Comparison of ENCODE assay signal across 40 mouse cellular contexts in genomic region chr17:74008680-74009079, GRCm38 (mm10). TPM values are rescaled to one million over a fixed set of nuclear protein-coding genes. Genes with fewer than 3 reads are reported as not detected.
"Had no signal": no experiment of that assay in that cellular context is flagged by ENCODE, and none has a peak within 500 bp of the region (broad histone marks: within the 10 kb centered on the region; RNA-seq: fewer than 3 reads in every experiment).

No protein-coding gene starts in this region.

- H3K4me2 ChIP-seq: limb, embryonic 12.5 days; limb, embryonic 13.5 days; limb, embryonic 15.5 days; liver, embryonic 11.5 days; liver, embryonic 12.5 days; liver, embryonic 13.5 days; liver, embryonic 15.5 days; lung, embryonic 14.5 days; lung, embryonic 15.5 days; midbrain, embryonic 11.5 days; midbrain, embryonic 12.5 days; midbrain, embryonic 13.5 days; midbrain, embryonic 15.5 days; neural tube, embryonic 12.5 days had no signal

- H3K27ac ChIP-seq: limb, embryonic 12.5 days; limb, embryonic 15.5 days; liver, embryonic 12.5 days; liver, embryonic 13.5 days; liver, embryonic 14.5 days; liver, embryonic 15.5 days; lung, embryonic 15.5 days; macrophage; midbrain, embryonic 10.5 days; midbrain, embryonic 12.5 days; midbrain, embryonic 13.5 days; midbrain, embryonic 15.5 days; neural tube, embryonic 12.5 days had no signal

- H3K4me1 ChIP-seq: limb, embryonic 12.5 days; limb, embryonic 13.5 days; limb, embryonic 15.5 days; liver, embryonic 12.5 days; liver, embryonic 13.5 days; liver, embryonic 15.5 days; lung, embryonic 15.5 days; megakaryocyte, embryonic 14.5 days; midbrain, embryonic 10.5 days; midbrain, embryonic 12.5 days; midbrain, embryonic 13.5 days; midbrain, embryonic 15.5 days; neural tube, embryonic 12.5 days had no signal

- H3K36me3 ChIP-seq: limb, embryonic 10.5 days; limb, embryonic 12.5 days; limb, embryonic 13.5 days; limb, embryonic 15.5 days; liver, embryonic 12.5 days; liver, embryonic 13.5 days; liver, embryonic 15.5 days; lung, embryonic 15.5 days; midbrain, embryonic 10.5 days; midbrain, embryonic 12.5 days; midbrain, embryonic 13.5 days; midbrain, embryonic 15.5 days; neural tube, embryonic 12.5 days had no signal

- H3K9ac ChIP-seq: limb, embryonic 12.5 days; limb, embryonic 13.5 days; limb, embryonic 15.5 days; liver, embryonic 12.5 days; liver, embryonic 13.5 days; liver, embryonic 14.5 days; liver, embryonic 15.5 days; liver, postnatal 0 days; lung, embryonic 14.5 days; lung, embryonic 15.5 days; midbrain, embryonic 12.5 days; midbrain, embryonic 13.5 days; midbrain, embryonic 15.5 days; neural tube, embryonic 12.5 days had no signal

- H3K9me3 ChIP-seq: limb, embryonic 10.5 days; limb, embryonic 12.5 days; limb, embryonic 13.5 days; limb, embryonic 15.5 days; liver, embryonic 12.5 days; liver, embryonic 13.5 days; liver, embryonic 15.5 days; lung, embryonic 15.5 days; megakaryocyte, embryonic 14.5 days; midbrain, embryonic 10.5 days; midbrain, embryonic 12.5 days; midbrain, embryonic 13.5 days; midbrain, embryonic 15.5 days; neural tube, embryonic 12.5 days had no signal

- ATAC-seq: liver, embryonic 12.5 days; liver, postnatal 0 days; lung, postnatal 0 days; midbrain, embryonic 13.5 days; midbrain, embryonic 15.5 days; midbrain, embryonic 16.5 days had no signal

- H3K27me3 ChIP-seq: limb, embryonic 12.5 days; limb, embryonic 13.5 days; limb, embryonic 15.5 days; liver, embryonic 12.5 days; liver, embryonic 13.5 days; liver, embryonic 15.5 days; lung, embryonic 15.5 days; megakaryocyte, embryonic 14.5 days; midbrain, embryonic 12.5 days; midbrain, embryonic 13.5 days; midbrain, embryonic 15.5 days; neural tube, embryonic 12.5 days had no signal

- DNase-seq: left cerebral cortex, postnatal 4 days; liver; liver, embryonic 13.5 days; liver, postnatal 0 days; lung, adult 18-20 months; lung, adult 2 months; lung, embryonic 14.5 days; lung, postnatal 10 days; lung, postnatal 14 days; lung, postnatal 36 days; lung, postnatal 4 days; midbrain, embryonic 14.5 days had no signal

- H3K4me3 ChIP-seq: limb, embryonic 10.5 days; limb, embryonic 12.5 days; limb, embryonic 13.5 days; limb, embryonic 15.5 days; liver, embryonic 12.5 days; liver, embryonic 13.5 days; liver, embryonic 15.5 days; lung, embryonic 15.5 days; megakaryocyte, embryonic 14.5 days; midbrain, embryonic 10.5 days; midbrain, embryonic 12.5 days; midbrain, embryonic 13.5 days; midbrain, embryonic 15.5 days; myocyte; neural tube, embryonic 12.5 days had no signal

RNA-seq across cellular contexts. Expression of gene Srd5a2, which starts 39.0 kb away (rescaled TPM):
- total RNA-seq: left cerebral cortex, postnatal 14 days; left cerebral cortex, postnatal 25 days; left cerebral cortex, postnatal 4 days; megakaryocyte progenitor cell, adult 5-6 weeks; megakaryocyte, adult 5-6 weeks; megakaryocyte-erythroid progenitor cell, adult 5-6 weeks; midbrain, postnatal 0 days; monocyte, adult 5-6 weeks had no signal
- polyA plus RNA-seq: liver, embryonic 11.5 days; liver, embryonic 12.5 days; liver, embryonic 13.5 days; liver, postnatal 0 days; lung, adult 2 months; lung, embryonic 14.5 days; lung, embryonic 15.5 days; lung, embryonic 16.5 days; lung, postnatal 0 days; macrophage; midbrain, embryonic 10.5 days; midbrain, embryonic 11.5 days; midbrain, embryonic 12.5 days; midbrain, embryonic 13.5 days; midbrain, embryonic 14.5 days; midbrain, embryonic 16.5 days; midbrain, postnatal 0 days; myocyte had no signal
